Mouse (Mus musculus) bone marrow macrophage, adult 2 months (primary cell): ENCODE measurements around the gene Atp7a. TPM values are rescaled to one million over a fixed set of nuclear protein-coding genes. Genes with fewer than 3 reads are reported as not detected.
A peak's percentile ranks its signal among the peaks of the same experiment; 100 is the strongest.
"Not testable (repeated sequence)": the region's sequence is repeated elsewhere in the genome, so short reads cannot be mapped to it uniquely, and the experiment has no call there.

Experiments used
- H3K27ac ChIP-seq: 2 replicates; pipeline ENCODE4 v1.5.1; 2012; ENCODE audit warnings: low read depth, low read length; ENCODE audit not compliant: insufficient read depth
- H3K4me1 ChIP-seq: 2 replicates; pipeline ENCODE4 v1.6.1; 2012; ENCODE audit warnings: low read length; ENCODE audit not compliant: control insufficient read depth, insufficient read depth
- H3K4me3 ChIP-seq: 2 replicates; pipeline ENCODE4 v1.5.1; 2012; ENCODE audit warnings: mild to moderate bottlenecking, low read length, moderate library complexity; ENCODE audit not compliant: insufficient read depth
- CTCF ChIP-seq: IDR thresholded peaks from 2 replicates; pipeline ENCODE4 v1.5.1; 2012; ENCODE audit warnings: low read depth, mild to moderate bottlenecking, low read length, moderate library complexity
- POLR2A ChIP-seq: IDR thresholded peaks from 2 replicates; pipeline ENCODE4 v1.6.1; 2012; ENCODE audit warnings: mild to moderate bottlenecking, low read depth, low read length, borderline replicate concordance
- polyA plus RNA-seq: library from polyadenylated mRNA; stranded (reverse); fragments of >200 nt; gene quantifications from 2 replicates; pipeline ENCODE4 v1.2.4, GENCODE M21; 2012; ENCODE audit not compliant: missing spikeins, insufficient read depth, insufficient read length

Gene Atp7a
- polyA plus RNA-seq, 1 experiment: 20.3 TPM

- peaks cover 5% of the 10 kb centered on the region for H3K4me1 ChIP-seq
- peak overlapping the region; percentile 47; the same call in 1 of the 2 replicates for H3K4me3 ChIP-seq
- TF ChIP-seq POLR2A: no peak
- no peak for TF ChIP-seq CTCF
- H3K27ac ChIP-seq: no peak overlapping the region
These were observed 9.6 kb upstream of the Atp7a start for GRCm38 (mm10) chrX:106017516-106017915.

- peak overlapping the region; percentile 73 for H3K4me3 ChIP-seq
- peak overlapping the region; percentile 73 for H3K27ac ChIP-seq
- H3K4me1 ChIP-seq: peaks cover 10% of the 10 kb centered on the region
- TF ChIP-seq POLR2A: no peak
- TF ChIP-seq CTCF: no peak
These were observed 233 bp downstream of the Atp7a start for GRCm38 (mm10) chrX:106027343-106027674.

GRCm38 (mm10) chrX:106030176-106030575 is 3.1 kb downstream of the Atp7a start:
- TF ChIP-seq CTCF (no peak), POLR2A (no peak)
- peak overlapping the region; percentile 90 for H3K27ac ChIP-seq
- peak overlapping the region; percentile 44 for H3K4me3 ChIP-seq

DNA sequence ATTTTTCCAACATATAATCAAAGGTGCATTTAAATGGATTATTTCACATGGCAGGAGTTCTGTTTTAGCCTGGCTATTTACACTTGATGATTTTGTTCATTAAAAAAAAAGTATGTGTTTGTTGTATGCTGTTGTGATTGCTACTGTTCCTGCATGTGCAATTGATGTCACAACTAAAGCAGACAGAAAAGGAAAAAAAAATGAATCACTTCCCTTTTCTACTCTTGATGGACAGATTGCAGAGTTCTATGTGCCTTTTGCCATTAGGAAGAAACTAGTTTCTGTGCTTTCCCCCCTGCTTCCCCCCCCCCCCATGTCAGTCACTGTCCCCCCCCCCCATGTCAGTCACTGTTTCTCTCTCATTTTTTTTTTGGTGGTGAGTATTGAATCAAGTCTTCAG is 4.0 kb downstream of the Atp7a start:
- peak overlapping the region; percentile 27; the same call in 1 of the 2 replicates for H3K27ac ChIP-seq
- no peak overlapping the region for H3K4me3 ChIP-seq
- TF ChIP-seq CTCF (no peak), POLR2A (no peak)
- peaks cover 22% of the 10 kb centered on the region for H3K4me1 ChIP-seq

More at GRCm38 (mm10) chrX:106030176-106030575, 3.1 kb downstream of the Atp7a start:
- peaks cover 24% of the 10 kb centered on the region for H3K4me1 ChIP-seq

DNA sequence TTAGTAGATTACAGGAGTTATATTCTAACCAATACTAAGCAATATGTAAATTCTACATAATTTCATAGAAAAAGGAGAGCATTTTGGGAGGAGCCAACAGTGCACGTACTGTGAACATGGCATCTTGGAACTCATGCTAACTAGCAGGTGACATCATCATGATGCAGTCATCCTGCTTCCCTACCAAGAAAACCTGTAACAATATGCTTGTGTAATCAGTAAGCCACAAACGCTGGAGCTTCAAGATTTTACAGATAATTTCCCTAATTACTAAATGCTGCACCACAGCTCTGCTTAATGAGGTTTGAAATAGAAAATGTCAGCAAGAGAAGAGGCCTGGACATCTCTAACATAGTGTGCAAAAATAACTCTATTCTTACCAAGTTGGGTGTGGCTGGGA is 8.7 kb downstream of the Atp7a start:
- peaks cover 38% of the 10 kb centered on the region for H3K4me1 ChIP-seq
- H3K4me3 ChIP-seq: no peak overlapping the region
- no peak overlapping the region for H3K27ac ChIP-seq
- TF ChIP-seq CTCF: no peak
- no peak for TF ChIP-seq POLR2A

DNA sequence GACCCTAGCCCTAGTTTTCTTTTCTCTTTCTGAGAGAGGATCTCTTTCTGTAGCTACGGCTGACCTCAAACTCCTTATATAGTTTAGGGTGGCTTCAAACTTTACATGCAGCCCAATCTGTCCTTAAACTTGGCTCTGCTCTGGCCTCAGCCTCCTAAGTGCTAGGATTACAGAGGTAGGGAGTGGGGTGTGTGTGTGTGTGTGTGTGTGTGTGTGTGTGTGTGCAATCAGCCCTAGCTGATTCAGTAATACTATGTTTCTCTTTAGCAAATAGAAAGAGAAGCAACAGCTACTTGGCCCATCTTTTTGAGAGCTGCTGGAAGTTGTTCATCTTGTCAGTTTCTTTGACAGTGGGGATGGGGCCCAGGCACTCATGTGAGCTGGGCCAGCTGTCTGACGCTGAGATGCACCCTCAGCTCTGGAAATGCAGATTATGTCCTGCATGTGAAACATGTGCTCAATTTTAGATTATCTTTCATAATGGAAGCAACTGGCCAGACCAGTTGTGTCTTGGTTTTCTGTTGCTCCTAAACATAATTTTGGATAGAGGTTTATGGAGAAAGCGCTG is 10.2 kb downstream of the Atp7a start:
- no peak overlapping the region for H3K4me3 ChIP-seq

DNA sequence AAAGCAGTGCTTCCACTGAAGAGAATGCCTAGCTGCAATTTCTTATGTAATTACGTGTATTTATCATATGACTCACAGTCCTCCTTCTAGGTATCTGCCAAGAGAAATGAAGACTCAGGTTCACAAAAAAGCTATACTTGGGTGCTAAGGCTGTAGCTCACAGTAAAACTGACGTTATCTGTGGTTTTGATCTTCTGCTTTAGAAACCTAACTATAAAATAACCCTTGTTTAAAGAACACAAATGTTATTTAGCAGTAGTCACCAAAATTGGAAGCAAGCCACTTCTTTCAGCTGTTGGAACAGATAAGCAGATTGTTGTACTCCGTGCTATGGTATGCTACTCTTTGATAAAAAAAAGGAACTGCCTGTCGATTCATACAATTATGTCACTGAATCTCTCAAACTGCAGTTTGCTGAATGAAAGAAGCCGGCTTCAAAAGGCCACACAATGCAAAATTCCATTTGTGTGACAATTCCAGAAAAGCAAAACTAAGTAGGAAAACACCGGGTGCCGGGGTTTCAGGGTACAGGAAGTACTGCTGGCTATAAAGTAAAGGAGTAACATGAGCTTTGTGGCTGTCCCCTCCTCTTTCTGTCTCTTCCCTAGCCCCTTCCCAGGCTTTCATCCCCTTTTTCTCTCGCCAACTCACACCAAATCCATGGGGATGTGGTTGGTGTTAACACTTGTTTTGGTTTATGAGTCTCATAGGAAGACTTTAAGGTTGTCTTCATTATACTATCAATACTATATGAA is 17.0 kb downstream of the Atp7a start:
- Histone ChIP-seq H3K4me1 (peaks cover 32% of the 10 kb centered on the region), H3K27ac (peak overlapping the region; percentile 8; the same call in 1 of the 2 replicates), H3K4me3 (no peak overlapping the region)
- TF ChIP-seq POLR2A (no peak), CTCF (no peak)

More for the DNA sequence above, 10.2 kb downstream of the Atp7a start:
- Histone ChIP-seq H3K27ac (no peak overlapping the region), H3K4me1 (peaks cover 39% of the 10 kb centered on the region)
- TF ChIP-seq POLR2A: no peak
- TF ChIP-seq CTCF: no peak

DNA sequence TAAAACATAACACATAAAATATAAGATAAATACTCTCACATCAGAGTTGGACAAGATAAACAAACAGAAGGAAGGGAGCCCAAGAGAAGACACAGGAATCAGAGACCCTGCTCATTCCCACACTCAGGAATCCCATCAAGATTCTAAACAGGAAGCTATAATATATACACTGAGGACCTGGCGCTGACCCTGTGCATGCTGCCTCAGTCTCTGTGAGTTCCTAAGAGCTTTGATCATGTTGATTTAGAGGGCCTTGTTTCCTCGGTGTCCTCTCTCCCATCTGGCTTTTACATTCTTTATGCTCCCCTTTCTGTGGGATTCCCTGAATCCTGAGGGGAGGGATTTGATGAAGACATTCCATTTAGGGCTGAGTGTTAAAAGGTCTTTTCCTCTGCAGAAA is 18.4 kb downstream of the Atp7a start:
- H3K4me1 ChIP-seq: peaks cover 29% of the 10 kb centered on the region
- H3K4me3 ChIP-seq: no peak overlapping the region
- TF ChIP-seq CTCF (no peak), POLR2A (no peak)
- H3K27ac ChIP-seq: peak overlapping the region; percentile 23; the same call in 1 of the 2 replicates

GRCm38 (mm10) chrX:106045928-106046327 is 18.9 kb downstream of the Atp7a start:
- TF ChIP-seq POLR2A: no peak
- no peak for TF ChIP-seq CTCF
- peaks cover 27% of the 10 kb centered on the region for H3K4me1 ChIP-seq
- H3K27ac ChIP-seq: peak overlapping the region; percentile 23; the same call in 1 of the 2 replicates
- H3K4me3 ChIP-seq: no peak overlapping the region

- no peak overlapping the region for H3K4me3 ChIP-seq
- H3K27ac ChIP-seq: peak overlapping the region; percentile 37; the same call in 1 of the 2 replicates
- H3K4me1 ChIP-seq: peaks cover 31% of the 10 kb centered on the region
- TF ChIP-seq CTCF (no peak), POLR2A (no peak)
These were observed 21.1 kb downstream of the Atp7a start for GRCm38 (mm10) chrX:106048191-106048590.

DNA sequence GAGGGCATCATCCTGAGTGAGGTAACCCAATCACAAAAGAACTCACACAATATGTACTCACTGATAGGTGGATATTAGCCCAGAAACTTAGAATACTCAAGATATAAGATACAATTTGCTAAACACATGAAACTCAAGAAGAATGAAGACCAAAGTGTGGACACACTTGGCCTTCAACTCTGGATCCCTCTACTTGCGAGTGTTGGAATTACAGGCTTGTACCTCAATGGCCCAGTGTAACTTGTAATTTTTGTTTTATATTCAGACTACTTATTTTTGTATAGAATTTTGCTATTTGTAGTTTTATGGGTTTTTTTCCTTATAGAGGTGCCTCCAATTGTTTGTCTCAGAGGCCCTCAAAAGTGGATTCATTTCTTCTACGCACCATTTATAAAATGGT is 50.8 kb downstream of the Atp7a start:
- H3K27ac ChIP-seq: not testable (repeated sequence)

More for the DNA sequence above, 50.8 kb downstream of the Atp7a start:
- peaks cover 12% of the 10 kb centered on the region for H3K4me1 ChIP-seq
- H3K4me3 ChIP-seq: not testable (repeated sequence)
